Mouse (Mus musculus) liver, adult (tissue): ENCODE measurements at regions not wholly inside any gene's neighbourhood (a gene's known extent, or its start where the extent isn't known, plus 50 kb on each side); places are given as distances from the start of the nearest gene placed in this dataset.

ENCODE experiments used
- GATA4 ChIP-seq: IDR thresholded peaks from 2 replicates; pipeline ENCODE4 v1.6.1; 2014; ENCODE audit warnings: mild to moderate bottlenecking, low read length; ENCODE audit not compliant: insufficient replicate concordance

DNA sequence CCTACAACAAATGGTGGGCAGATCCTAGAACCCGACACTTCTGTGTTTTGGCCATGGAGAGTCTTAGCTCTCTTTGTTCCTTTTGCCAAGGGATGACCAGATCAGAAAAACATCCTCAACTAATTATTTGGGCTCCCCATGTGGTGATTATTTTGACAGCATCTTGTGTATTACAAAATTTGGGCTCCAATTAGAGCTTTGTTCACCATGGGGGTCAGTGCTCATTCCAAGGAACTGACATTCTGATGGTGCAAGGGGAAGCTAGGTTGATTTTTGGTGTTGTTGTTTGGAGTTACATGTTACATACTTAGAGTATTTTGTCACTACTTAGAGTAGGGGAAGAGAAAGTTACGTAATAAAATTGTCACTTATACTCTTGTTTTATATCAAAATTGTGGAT is 406.9 kb downstream of the Cd109 start:
- no peak for TF ChIP-seq GATA4

DNA sequence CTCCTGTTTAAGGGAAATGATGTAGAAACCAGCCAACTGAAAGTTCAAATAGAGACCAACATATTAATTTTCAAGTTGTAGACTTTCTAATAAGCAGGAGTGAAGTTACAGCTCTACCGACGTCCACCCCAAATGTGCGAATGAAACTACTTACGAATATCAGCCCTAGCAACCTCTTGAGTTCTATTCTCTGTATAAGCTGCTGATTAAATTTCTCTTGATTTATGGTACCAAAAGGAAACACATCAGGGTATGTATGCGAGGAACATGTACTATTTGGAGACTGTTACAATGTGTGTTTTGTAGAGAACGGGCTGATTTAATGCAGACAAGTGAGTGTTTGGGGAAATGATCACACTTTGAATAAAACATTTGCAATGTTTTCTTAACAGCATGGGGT is 412.9 kb downstream of the Cd109 start:
- TF ChIP-seq GATA4: no peak

DNA sequence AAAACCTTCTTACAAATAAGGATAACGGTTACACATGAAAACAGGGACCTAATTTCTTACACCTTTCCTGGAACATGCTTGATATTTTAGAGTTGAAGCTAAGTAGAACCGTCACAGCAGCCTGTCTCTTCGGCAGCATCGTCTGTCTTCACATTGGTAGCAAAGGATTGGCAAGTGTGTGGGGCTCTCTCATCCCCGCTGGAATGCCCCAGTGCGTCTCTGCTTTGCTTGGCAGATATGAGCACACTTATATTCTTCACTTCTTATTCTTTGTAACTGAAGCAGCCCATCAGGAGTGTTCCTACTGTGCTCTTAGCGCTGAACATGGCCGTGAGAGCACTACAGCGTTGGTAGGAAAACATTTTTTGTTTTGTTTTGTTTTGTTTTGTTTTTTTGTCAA is 414.1 kb downstream of the Cd109 start:
- no peak for TF ChIP-seq GATA4

DNA sequence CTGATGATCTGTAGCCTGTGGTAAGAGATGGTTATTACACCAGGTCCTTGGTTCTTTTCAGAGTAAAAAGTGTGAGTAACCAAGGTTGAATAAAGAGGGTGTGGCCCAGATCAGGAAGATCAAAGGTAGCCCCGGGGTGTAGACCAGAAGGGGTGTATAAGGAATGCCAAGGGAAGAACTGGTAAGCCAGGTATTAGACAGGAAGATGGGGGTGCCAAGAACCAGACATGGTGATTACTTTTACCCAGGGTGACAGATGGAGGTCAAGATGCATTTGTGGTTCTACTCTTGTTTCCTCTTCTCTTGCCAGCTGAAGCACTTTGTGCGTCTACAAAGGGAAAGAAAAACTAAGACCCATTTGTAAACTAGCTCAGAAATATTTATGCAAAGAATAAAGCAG is 420.3 kb downstream of the Cd109 start:
- TF ChIP-seq GATA4: no peak

DNA sequence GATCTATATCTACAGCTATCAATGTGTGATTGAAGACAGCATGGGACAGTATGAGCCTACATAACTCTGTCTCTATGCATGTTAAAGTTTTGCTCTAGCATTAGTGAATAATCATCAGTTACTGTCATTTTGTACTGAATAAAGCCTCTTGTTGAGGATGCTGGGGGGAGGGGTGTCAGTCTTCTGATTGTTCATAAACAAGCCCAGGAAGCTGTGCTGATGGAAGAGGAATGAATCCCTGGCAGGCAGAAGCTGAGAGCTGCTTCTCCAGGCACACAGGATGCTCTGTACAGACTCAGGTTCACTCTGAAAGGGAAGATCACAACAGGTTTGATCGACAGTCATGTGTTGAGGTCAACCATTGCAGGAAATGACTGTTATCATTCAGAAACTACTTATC is 421.7 kb downstream of the Cd109 start:
- no peak for TF ChIP-seq GATA4

DNA sequence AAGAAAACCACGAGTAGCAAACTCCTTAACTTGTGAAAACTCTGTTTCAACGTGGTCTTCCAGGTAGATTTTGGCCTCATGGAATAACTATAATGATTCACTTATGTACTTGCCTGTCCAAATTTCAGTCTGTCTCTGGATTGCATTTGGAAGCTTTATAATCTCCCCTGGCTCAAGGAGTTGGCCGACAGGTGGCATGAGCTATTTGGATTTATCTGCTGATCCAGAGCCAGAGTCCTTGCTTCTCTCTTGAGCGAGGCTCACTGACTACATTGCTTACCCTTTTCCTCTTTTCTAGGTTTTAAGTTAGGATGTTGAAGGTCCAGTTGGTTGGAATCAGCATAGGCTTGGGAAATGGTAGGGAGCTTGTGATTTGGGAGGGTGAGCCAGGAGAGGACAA is 423.6 kb downstream of the Cd109 start:
- no peak for TF ChIP-seq GATA4

DNA sequence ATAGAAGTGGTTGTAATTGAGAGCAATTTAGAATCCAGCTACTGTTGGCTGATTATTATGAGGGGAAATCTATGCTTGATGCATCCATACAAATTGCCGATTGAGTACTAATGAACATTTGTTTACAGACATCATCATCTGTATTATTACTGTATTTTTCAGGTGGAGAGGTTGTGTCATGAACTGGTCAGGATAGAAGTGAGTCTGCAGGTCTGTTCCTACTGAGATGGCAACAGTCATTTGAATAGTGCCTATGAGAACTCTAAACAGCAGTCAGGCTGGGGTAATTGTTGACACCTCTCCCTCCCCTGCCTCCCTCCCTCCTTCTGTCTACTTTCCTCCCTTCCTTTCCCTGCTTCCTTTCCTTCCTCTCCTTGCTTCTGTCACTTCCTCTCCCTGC is 429.0 kb downstream of the Cd109 start:
- no peak for TF ChIP-seq GATA4

DNA sequence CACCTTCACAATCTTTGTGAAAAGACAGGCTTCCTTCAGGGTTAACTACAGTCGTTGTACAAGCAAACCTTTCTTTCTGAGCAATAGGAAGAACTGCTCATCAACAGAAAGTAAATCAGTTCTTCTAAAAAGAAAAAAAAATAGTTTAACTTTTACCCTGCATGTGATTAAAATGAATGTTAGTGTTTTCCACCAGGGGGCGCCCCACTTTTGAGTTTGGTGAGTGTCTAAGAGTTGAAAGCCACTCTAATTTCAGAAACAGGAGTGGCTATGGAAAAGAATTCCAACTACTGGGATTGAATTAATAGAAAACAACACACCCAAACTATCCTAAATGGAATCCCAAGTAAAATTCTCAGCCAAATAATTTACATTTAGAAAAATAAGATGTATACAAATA is 430.0 kb downstream of the Cd109 start:
- no peak for TF ChIP-seq GATA4

DNA sequence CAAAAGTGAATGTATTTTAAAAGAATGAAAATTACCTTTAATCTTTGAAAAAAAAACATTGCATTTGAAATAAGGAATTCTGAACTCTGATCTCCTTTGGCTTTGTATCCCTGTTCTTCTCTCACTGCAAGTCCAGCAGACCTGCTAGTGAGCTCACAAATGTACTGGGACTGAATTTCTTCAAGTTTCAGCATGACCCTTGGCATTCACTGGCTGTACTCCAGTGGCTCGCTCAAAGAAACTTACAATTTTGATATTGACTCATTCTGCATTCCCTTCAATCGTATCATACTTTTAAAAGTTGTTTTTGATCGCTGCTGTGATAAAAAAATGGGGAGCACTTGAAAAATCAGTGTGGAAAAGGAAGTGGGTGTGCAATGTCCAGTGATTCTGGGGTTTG is 456.6 kb downstream of the Cd109 start:
- no peak for TF ChIP-seq GATA4

DNA sequence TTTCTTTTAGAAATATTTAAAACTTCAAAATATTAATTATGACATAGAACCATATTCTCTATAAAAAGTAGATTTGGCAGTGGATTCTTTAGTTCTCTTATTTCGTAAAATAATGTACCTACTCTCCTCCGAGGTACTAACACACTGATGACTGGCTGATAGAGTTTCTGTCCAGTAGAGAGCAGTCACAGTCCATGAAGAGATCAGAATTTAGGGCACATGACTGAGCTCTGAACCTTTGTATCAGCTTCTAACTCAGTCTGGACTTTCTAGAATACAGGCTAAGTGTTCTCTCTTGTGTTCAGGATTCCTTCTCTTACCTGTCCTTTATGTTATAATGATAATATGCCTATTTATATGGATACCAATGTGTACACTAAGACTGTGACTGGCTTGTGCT is 494.3 kb downstream of the Cd109 start:
- TF ChIP-seq GATA4: no peak

DNA sequence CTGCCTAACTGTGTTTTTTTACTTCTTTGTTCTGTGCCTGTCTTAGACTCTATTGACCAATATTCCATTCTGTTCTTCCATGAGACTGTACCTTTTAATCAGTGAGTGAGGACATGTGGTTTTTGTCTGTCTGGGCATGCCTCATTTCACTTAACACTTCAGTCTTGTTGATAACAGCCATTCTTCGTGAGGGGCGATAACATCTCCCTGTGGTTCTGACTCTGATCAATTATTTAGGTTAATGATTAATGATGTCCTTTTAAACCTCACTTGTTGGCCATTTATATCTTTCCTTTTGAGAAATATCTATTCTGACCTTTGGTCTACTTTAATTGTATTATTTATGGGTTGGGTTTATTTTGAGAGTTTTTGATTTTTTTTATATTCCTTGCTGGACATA is 496.0 kb downstream of the Cd109 start:
- no peak; the same call in 1 of the 2 replicates for TF ChIP-seq GATA4

DNA sequence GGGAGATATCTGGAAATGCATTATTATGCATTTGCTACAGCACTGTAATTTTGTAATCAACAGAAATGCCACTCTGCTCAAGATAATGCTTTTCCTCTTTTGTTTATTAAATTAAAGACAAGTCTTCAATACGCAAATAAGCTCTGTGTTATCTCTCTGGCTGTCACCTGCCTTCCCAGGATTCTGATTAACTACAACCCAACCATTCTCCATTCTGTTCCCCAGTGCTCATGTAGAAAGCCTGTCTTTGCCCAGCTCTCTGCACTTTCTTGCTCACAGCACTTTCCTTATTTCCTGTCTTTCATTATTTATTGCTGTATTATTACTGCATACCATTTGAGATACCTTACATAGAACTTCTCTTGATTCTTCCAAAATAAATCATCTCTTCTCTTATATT is 525.6 kb downstream of the Cd109 start:
- no peak for TF ChIP-seq GATA4

DNA sequence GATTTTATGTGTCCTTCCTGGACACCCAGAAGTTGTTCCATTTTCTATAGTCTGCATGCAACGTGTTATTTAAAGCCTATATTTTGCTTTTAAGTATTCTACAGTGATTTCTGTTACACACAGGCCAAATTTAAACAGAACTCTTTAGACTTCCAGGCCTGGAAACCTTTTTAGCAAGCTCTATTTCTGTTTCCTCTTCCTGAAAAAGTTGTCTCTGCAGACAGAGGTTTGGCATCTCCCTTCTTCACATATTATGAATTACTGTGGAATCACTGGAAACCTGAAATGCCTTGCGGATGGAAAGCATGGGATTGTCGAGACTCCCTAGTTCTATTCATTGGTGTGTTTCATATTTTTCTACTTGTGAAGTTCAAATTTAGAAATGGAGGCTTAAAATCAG is 530.7 kb downstream of the Cd109 start:
- TF ChIP-seq GATA4: no peak

DNA sequence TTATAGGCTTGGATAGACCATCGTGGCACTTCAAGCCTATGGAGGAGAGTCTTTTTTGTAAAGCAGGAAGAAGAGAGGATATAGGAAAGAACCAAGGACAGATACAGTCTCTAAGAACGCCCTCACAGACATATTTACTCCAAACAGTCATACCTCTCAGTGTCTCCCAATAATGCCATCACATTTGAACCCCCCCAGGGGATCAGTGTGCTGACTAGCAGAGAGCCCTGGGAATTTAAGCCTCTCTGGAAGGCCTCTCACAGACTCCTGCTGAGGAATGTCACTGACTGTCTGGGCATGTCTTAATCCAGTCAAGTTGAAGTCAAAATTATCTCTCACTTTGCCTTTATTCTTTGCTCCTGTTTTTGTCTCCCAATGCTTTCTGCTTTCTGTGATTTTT is 550.2 kb downstream of the Cd109 start:
- TF ChIP-seq GATA4: no peak

DNA sequence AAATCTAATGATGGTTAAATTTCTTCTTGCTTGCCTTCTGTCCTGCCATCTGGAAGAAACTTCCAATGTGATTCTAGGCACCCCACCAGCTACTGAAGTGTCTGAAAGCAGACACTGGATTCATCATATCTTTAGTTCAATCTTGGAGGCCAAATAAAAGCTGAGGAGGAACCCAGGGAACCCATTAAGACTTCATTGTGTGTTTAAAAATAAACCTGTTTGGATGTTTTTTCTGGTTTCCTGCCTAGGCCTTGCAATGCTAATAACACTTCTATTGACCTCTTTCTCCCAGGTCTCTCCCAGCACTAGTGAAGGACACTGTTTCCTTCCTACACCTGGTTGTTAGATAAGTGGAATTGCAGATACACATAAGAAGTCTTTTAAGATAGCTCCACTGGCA is 545.6 kb downstream of the Col12a1 start:
- no peak for TF ChIP-seq GATA4

DNA sequence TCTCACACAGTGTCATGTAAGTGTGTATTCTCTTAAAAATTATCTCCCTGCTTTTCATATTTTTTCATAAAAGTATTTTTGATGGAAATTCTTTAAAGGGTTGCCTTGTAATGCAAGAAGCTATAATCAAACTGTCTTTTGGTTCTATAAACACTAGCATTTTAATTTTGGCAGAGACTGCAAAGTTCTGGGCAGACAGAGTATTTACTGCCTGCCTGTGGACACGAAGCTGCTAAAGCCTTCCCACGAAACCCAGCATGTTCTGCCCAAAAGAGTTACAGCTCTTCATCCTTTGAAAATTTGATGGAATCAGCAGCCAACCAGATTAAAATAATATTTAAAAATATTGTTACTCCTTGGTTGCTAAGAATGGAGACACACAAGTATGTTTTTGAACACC is 538.7 kb downstream of the Col12a1 start:
- TF ChIP-seq GATA4: no peak

DNA sequence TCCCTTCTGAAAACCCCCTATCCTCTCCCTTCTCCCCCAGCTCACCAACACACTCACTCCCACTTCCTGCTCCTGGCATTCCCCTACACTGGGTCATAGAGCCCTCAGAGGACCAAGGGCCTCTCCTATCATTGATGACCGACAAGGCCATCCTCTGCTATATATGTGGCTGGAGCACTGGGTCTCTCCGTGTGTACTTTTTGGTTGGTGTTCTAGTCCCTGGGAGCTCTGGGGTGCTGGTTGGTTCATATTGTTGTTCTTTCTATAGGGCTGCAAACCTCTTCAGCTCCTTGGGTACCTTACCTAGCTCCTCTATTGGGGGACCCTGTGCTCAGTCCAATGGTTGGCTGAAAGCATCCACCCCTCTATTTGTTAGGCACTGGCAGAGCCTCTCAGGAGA is 523.2 kb downstream of the Col12a1 start:
- no peak for TF ChIP-seq GATA4

DNA sequence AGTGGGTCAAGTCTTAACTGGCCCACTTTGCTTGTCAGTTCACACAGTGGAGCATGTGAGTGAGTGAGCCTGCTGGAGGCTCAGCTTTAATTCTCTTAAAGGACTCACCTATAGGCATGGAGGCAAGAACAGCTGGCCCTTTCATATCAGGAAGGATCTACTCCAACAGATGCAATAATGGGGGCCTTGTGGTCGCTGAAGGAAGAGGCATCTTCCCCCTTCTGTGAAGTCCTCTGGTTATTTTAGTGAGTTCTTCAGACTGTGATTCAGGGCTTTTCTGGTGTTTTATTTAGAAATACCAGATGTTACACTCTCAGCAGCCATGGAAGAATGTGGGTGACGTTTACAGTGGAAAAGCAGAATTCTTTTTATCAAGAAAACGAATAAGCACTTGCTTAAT is 516.9 kb downstream of the Col12a1 start:
- no peak for TF ChIP-seq GATA4
